Mouse (Mus musculus) CH12.LX (cell line): ENCODE results near the gene Wnk2. TPM values are rescaled to one million over a fixed set of nuclear protein-coding genes. Genes with fewer than 3 reads are reported as not detected.

Experiments used
- DNase-seq: peaks from one replicate; pipeline ENCODE4 v3.0.0-alpha.2; 2013; ENCODE audit errors: extremely low read depth
- H3K27ac ChIP-seq: 2 replicates; pipeline ENCODE4 v1.5.1; 2012; ENCODE audit warnings: low read depth, mild to moderate bottlenecking, control low read depth, moderate library complexity; ENCODE audit not compliant: insufficient read depth
- H3K27me3 ChIP-seq: replicated peaks from 2 replicates; pipeline ENCODE3; 2012; ENCODE audit warnings: inconsistent platforms
- H3K36me3 ChIP-seq, 2 experiments: replicated peaks in 1 of 2; 2 replicates each; pipeline versions ENCODE3 to v1.6.1; 2012; ENCODE audit warnings: inconsistent platforms in 1 of 2, low read length in 1 of 2, mild to moderate bottlenecking in 1 of 2, mixed read lengths in 1 of 2, moderate library complexity in 1 of 2; ENCODE audit not compliant: control insufficient read depth in 1 of 2, insufficient read depth in 1 of 2
- H3K4me1 ChIP-seq, 2 experiments: 2 replicates each; pipeline ENCODE4 v1.6.1; 2012; ENCODE audit warnings: inconsistent platforms in 1 of 2, moderate library complexity in 1 of 2; ENCODE audit not compliant: insufficient read depth in 2 of 2, control insufficient read depth in 1 of 2
- H3K4me2 ChIP-seq: 2 replicates; pipeline ENCODE4 v1.6.1; 2012; ENCODE audit warnings: low read depth, mild to moderate bottlenecking, control low read depth; ENCODE audit not compliant: poor library complexity, insufficient read depth, severe bottlenecking
- H3K4me3 ChIP-seq, 3 experiments: fragments of 150-350 bp in 1 of 3; sonication (generic) in 1 of 3; replicated peaks in 1 of 3; 2 replicates each; pipeline versions ENCODE3 to v1.5.1; 2011 to 2012; ENCODE audit warnings: low read depth in 2 of 3, low read length in 2 of 3, mild to moderate bottlenecking in 2 of 3, moderate library complexity in 2 of 3, control low read depth in 1 of 3, improper control_type of control experiment in 1 of 3, inconsistent platforms in 1 of 3, mixed read lengths in 1 of 3; ENCODE audit not compliant: poor library complexity in 1 of 3
- H3K79me2 ChIP-seq: replicated peaks from 2 replicates; pipeline ENCODE4 v1.6.1; 2012; ENCODE audit warnings: mild to moderate bottlenecking, moderate library complexity; ENCODE audit not compliant: control insufficient read depth, poor library complexity, insufficient read depth, severe bottlenecking; ENCODE audit errors: extremely low read depth
- H3K9ac ChIP-seq: 2 replicates; pipeline ENCODE4 v1.6.1; 2012; ENCODE audit warnings: low read depth, mild to moderate bottlenecking, control low read depth, moderate library complexity; ENCODE audit not compliant: insufficient read depth
- H3K9me3 ChIP-seq: replicated peaks from 2 replicates; pipeline ENCODE3; 2012; ENCODE audit warnings: low read length, inconsistent platforms, mixed read lengths
- CHD2 ChIP-seq: IDR thresholded peaks from 2 replicates; pipeline ENCODE4 v1.6.1; 2011; ENCODE audit warnings: low read length, improper control_type of control experiment
- CTCF ChIP-seq, 2 experiments: IDR thresholded peaks in 1 of 2; conservative IDR thresholded peaks in 1 of 2; 2 replicates each; pipeline ENCODE4 v1.5.1; 2011 to 2012; ENCODE audit warnings: low read depth in 2 of 2, low read length in 2 of 2, improper control_type of control experiment in 1 of 2, inconsistent platforms in 1 of 2, mild to moderate bottlenecking in 1 of 2, moderate library complexity in 1 of 2
- ELF1 ChIP-seq: IDR thresholded peaks from 2 replicates; pipeline ENCODE4 v1.6.1; 2014; ENCODE audit warnings: low read depth, mild to moderate bottlenecking, inconsistent platforms, low read length, improper control_type of control experiment
- IRF4 ChIP-seq: IDR thresholded peaks from 2 replicates; pipeline ENCODE4 v1.6.1; 2014; ENCODE audit warnings: low read depth, mild to moderate bottlenecking, inconsistent platforms, low read length, improper control_type of control experiment
- JUND ChIP-seq: conservative IDR thresholded peaks from 2 replicates; pipeline ENCODE4 v1.6.1; 2011; ENCODE audit warnings: low read depth, low read length, improper control_type of control experiment
- MAX ChIP-seq: IDR thresholded peaks from 2 replicates; pipeline ENCODE4 v1.6.1; 2011; ENCODE audit warnings: low read length, improper control_type of control experiment
- MXI1 ChIP-seq: IDR thresholded peaks from 2 replicates; pipeline ENCODE4 v1.6.1; 2011; ENCODE audit warnings: mild to moderate bottlenecking, low read depth, low read length, improper control_type of control experiment
- MYC ChIP-seq: IDR thresholded peaks from 2 replicates; pipeline ENCODE4 v1.6.1; 2011; ENCODE audit warnings: low read depth, mild to moderate bottlenecking, improper control_type of control experiment, low read length
- RAD21 ChIP-seq: IDR thresholded peaks from 2 replicates; pipeline ENCODE4 v1.6.1; 2011; ENCODE audit warnings: low read depth, mild to moderate bottlenecking, low read length, improper control_type of control experiment, moderate library complexity
- RCOR1 ChIP-seq: conservative IDR thresholded peaks from 2 replicates; pipeline ENCODE4 v1.6.1; 2012; ENCODE audit warnings: low read depth, mild to moderate bottlenecking, inconsistent platforms, low read length, improper control_type of control experiment
- SMC3 ChIP-seq: IDR thresholded peaks from 2 replicates; pipeline ENCODE4 v1.6.1; 2011; ENCODE audit warnings: low read depth, low read length, improper control_type of control experiment
- TBP ChIP-seq: conservative IDR thresholded peaks from 2 replicates; pipeline ENCODE4 v1.6.1; 2011; ENCODE audit warnings: low read depth, low read length, improper control_type of control experiment
- TCF12 ChIP-seq: IDR thresholded peaks from 2 replicates; pipeline ENCODE4 v1.6.1; 2014; ENCODE audit warnings: low read depth, mild to moderate bottlenecking, inconsistent platforms, low read length, improper control_type of control experiment
- USF1 ChIP-seq: IDR thresholded peaks from 2 replicates; pipeline ENCODE4 v1.6.1; 2014; ENCODE audit warnings: low read depth, mild to moderate bottlenecking, inconsistent platforms, low read length, improper control_type of control experiment
- ZKSCAN1 ChIP-seq: IDR thresholded peaks from 2 replicates; pipeline ENCODE4 v1.6.1; 2012; ENCODE audit warnings: low read depth, inconsistent platforms, low read length, improper control_type of control experiment, borderline replicate concordance
- dilution Hi-C: fragments of 300-500 bp; cut with MboI; formaldehyde crosslinking; loops from 2 replicates; pipeline ENCODE4 v1.14.3; 2020; ENCODE audit warnings: low sequenced_read_pairs; ENCODE audit not compliant: extremely low pct_unique_long_range_greater_than_20kb, extremely low pct_ligation_motif_present
- in situ Hi-C: fragments of 300-500 bp; cut with MboI; formaldehyde crosslinking; loops from 3 replicates; pipeline ENCODE4 v1.14.3; 2019; ENCODE audit warnings: low sequenced_read_pairs, low pct_ligation_motif_present, low pct_unique_long_range_greater_than_20kb, mixed read lengths
- polyA plus RNA-seq: library from polyadenylated mRNA; unstranded; fragments of >175 nt; gene quantifications from 2 replicates; pipeline ENCODE4 v1.2.1, GENCODE M21; 2012; ENCODE audit warnings: low read depth; ENCODE audit not compliant: insufficient read length
- total RNA-seq, 2 experiments: library from RNA; depleted of rRNA; stranded (reverse); fragments of 300-350 nt in 1 of 2; fragments of >200 nt in 1 of 2; gene quantifications; 2 replicates each; pipeline ENCODE4 v1.2.3; 2012 to 2014

The Wnk2 gene
- total and polyA plus RNA-seq, 3 experiments = 0.04 TPM; not detected in 2

GRCm38 (mm10) chr13:49021693-49022092, 126.1 kb downstream of the Wnk2 start:
- H3K36me3 ChIP-seq = no peaks in the 10 kb centered on the region
- in situ Hi-C loops (loop anchor here (10.0 kb wide), 1 partner anchor 367 kb away; no protein-coding TSS in a partner anchor), dilution Hi-C loops (no loop called here)
- TF ChIP-seq RAD21 = peak; percentile 81
- no peak for TF ChIP-seq ZKSCAN1
- TF ChIP-seq USF1 = no peak
- TF ChIP-seq CTCF (conservative IDR thresholded peaks at IDR 0.05 in 1 of 2, IDR thresholded peaks at IDR 0.05 in 1 of 2; ENCODE audit: low read depth in 2 of 2, low read length in 2 of 2) = peak; percentile 74 to 79
- TF ChIP-seq IRF4 = peak; percentile 27; the same call in 1 of the 2 replicates
- no peak for TF ChIP-seq ELF1
- peak; percentile 57 for TF ChIP-seq SMC3
- TF ChIP-seq RCOR1 = no peak
- peaks cover 7% of the 10 kb centered on the region for H3K9me3 ChIP-seq
- H3K9ac ChIP-seq = no peak overlapping the region
- no peak overlapping the region for H3K4me2 ChIP-seq
- no peaks in the 10 kb centered on the region for H3K27me3 ChIP-seq
- peak; percentile 67 for DNase-seq
- no peak overlapping the region for H3K27ac ChIP-seq
- no peaks in the 10 kb centered on the region for H3K79me2 ChIP-seq
- peaks cover 7 to 20% of the 10 kb centered on the region in 2 experiments for H3K4me1 ChIP-seq
- H3K4me3 ChIP-seq = no peak overlapping the region

DNA sequence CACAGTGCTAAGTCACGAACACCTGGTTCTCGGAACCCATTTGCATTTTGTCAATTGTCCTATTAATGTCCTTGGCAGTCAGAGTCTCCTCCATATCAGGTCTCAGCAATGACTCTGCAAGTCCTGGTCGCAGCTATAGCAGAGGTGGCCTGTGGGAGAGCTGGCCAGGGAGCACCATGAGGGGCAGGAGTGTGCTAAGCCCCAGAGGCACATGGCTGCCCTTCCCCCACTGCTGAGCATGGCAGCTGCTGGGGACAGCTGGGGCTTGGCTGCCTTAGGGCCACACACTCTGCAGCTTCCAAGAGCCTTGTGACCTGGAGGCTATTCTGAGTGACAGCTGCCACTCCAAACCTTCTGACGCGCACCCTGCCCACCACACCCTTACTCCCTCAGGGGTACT, 127.7 kb downstream of the Wnk2 start:
- DNase-seq = peak; percentile 21
- dilution Hi-C loops = no loop called here
- H3K79me2 ChIP-seq = no peaks in the 10 kb centered on the region
- in situ Hi-C loops = loop anchor here (10.0 kb wide), 1 partner anchor 365 kb away; no protein-coding TSS in a partner anchor
- H3K9me3 ChIP-seq = peaks cover 7% of the 10 kb centered on the region
- TF ChIP-seq CHD2 = 0 out of 2 replicates have a peak, but pooled peaks have one; percentile 16
- no peak for TF ChIP-seq JUND
- TF ChIP-seq MYC = peak; percentile 28; the same call in 1 of the 2 replicates
- TF ChIP-seq MAX = peak; percentile 56; the same call in 1 of the 2 replicates
- TF ChIP-seq MXI1 = no peak
- no peak for TF ChIP-seq TCF12
- no peak overlapping the region for H3K9ac ChIP-seq
- no peak overlapping the region for H3K27ac ChIP-seq
- H3K27me3 ChIP-seq = no peaks in the 10 kb centered on the region
- no peak overlapping the region for H3K4me3 ChIP-seq
- no peaks in the 10 kb centered on the region for H3K36me3 ChIP-seq
- H3K4me1 ChIP-seq = peaks cover 7 to 34% of the 10 kb centered on the region in 2 experiments
- no peak overlapping the region for H3K4me2 ChIP-seq

GRCm38 (mm10) chr13:49017375-49017774, 130.4 kb downstream of the Wnk2 start:
- Histone ChIP-seq H3K27me3 (no peaks in the 10 kb centered on the region), H3K4me3 (no peak overlapping the region), H3K9ac (no peak overlapping the region), H3K9me3 (peaks cover 7% of the 10 kb centered on the region), H3K4me2 (no peak overlapping the region), H3K36me3 (no peaks in the 10 kb centered on the region), H3K27ac (no peak overlapping the region), H3K4me1 (peaks cover 6 to 47% of the 10 kb centered on the region in 2 experiments), H3K79me2 (no peaks in the 10 kb centered on the region)
- no peak for TF ChIP-seq ELF1
- no peak for TF ChIP-seq TCF12
- TF ChIP-seq TBP = no peak
- TF ChIP-seq CTCF (conservative IDR thresholded peaks at IDR 0.05 in 1 of 2, IDR thresholded peaks at IDR 0.05 in 1 of 2; ENCODE audit: low read depth in 2 of 2, low read length in 2 of 2) = no peak
- in situ Hi-C loops = no loop called here
- dilution Hi-C loops = no loop called here
- no peak for DNase-seq
